Mouse (Mus musculus): ENCODE data around the gene Calhm6. TPM values are rescaled to one million over a fixed set of nuclear protein-coding genes. Genes with fewer than 3 reads are reported as not detected.

Calhm6 gene
- total and polyA plus RNA-seq, 2 experiments from 2014 or later, result 0.41 TPM; not detected in 1

GRCm38 (mm10) chr10:34166971-34167370 is 39.2 kb upstream of the Calhm6 start:
- DNase-seq (ENCODE audit: low spot score), result peak; percentile 38
- ATAC-seq (ENCODE audit: insufficient read depth, low read depth), result peak; percentile 87
- WGBS, result 26% methylated on average over 2 of the region's 2 CpGs
- H3K4me2 ChIP-seq (ENCODE audit: low read depth, low read length), result no peak overlapping the region
- TF ChIP-seq EP300 (IDR thresholded peaks at IDR 0.05; ENCODE audit: low read depth), result no peak
- TF ChIP-seq CTCF (IDR thresholded peaks at IDR 0.05; ENCODE audit: low read depth), result no peak
- H3K4me1 ChIP-seq (ENCODE audit: control insufficient read depth, insufficient read depth), result 0 out of 2 replicates have a peak, but pooled peaks cover 2% of the 10 kb centered on the region
- H3K9me3 ChIP-seq (replicated peaks; ENCODE audit: control insufficient read depth, low read length), result no peaks in the 10 kb centered on the region
- no peaks in the 10 kb centered on the region for H3K27me3 ChIP-seq (ENCODE audit: control insufficient read depth, insufficient read depth, low read length)
- H3K27ac ChIP-seq (ENCODE audit: low read depth), result no peak overlapping the region
- no peak overlapping the region for H3K9ac ChIP-seq (replicated peaks; ENCODE audit: low read depth, low read length)
- peaks cover 6% of the 10 kb centered on the region; the same call in 1 of the 2 replicates for H3K36me3 ChIP-seq (replicated peaks; ENCODE audit: control insufficient read depth, insufficient read depth, low read length)
- H3K4me3 ChIP-seq (ENCODE audit: low read depth, low read length), result no peak overlapping the region

GRCm38 (mm10) chr10:34155796-34156554 is 28.2 kb upstream of the Calhm6 start:
- no peak for ATAC-seq (ENCODE audit: insufficient read depth, low read depth)
- 88% methylated on average over 12 of the region's 12 CpGs for WGBS

GRCm38 (mm10) chr10:34151827-34152226 is 24.0 kb upstream of the Calhm6 start:
- Histone ChIP-seq H3K9ac (replicated peaks; ENCODE audit: low read depth, low read length) (no peak overlapping the region), H3K9me3 (replicated peaks; ENCODE audit: control insufficient read depth, low read length) (no peaks in the 10 kb centered on the region), H3K4me1 (ENCODE audit: control insufficient read depth, insufficient read depth) (no peaks in the 10 kb centered on the region), H3K27me3 (ENCODE audit: control insufficient read depth, insufficient read depth, low read length) (no peaks in the 10 kb centered on the region), H3K36me3 (replicated peaks; ENCODE audit: control insufficient read depth, insufficient read depth, low read length) (peaks cover 13% of the 10 kb centered on the region; the same call in 1 of the 2 replicates), H3K4me2 (ENCODE audit: low read depth, low read length) (no peak overlapping the region), H3K27ac (ENCODE audit: low read depth) (no peak overlapping the region), H3K4me3 (ENCODE audit: low read depth, low read length) (no peak overlapping the region)
- WGBS, result 73% methylated on average over 3 of the region's 3 CpGs
- TF ChIP-seq CTCF (IDR thresholded peaks at IDR 0.05; ENCODE audit: low read depth), result peak; percentile 51
- TF ChIP-seq EP300 (IDR thresholded peaks at IDR 0.05; ENCODE audit: low read depth), result no peak
- DNase-seq (ENCODE audit: low spot score) (peak; percentile 11), ATAC-seq (ENCODE audit: insufficient read depth, low read depth) (no peak)

More at GRCm38 (mm10) chr10:34155796-34156554, 28.2 kb upstream of the Calhm6 start:
- Histone ChIP-seq H3K4me2 (ENCODE audit: low read depth, low read length) (no peak overlapping the region), H3K9ac (replicated peaks; ENCODE audit: low read depth, low read length) (no peak overlapping the region), H3K27me3 (ENCODE audit: control insufficient read depth, insufficient read depth, low read length) (no peaks in the 10 kb centered on the region), H3K4me3 (ENCODE audit: low read depth, low read length) (no peak overlapping the region), H3K4me1 (ENCODE audit: control insufficient read depth, insufficient read depth) (no peaks in the 10 kb centered on the region), H3K27ac (ENCODE audit: low read depth) (no peak overlapping the region), H3K36me3 (replicated peaks; ENCODE audit: control insufficient read depth, insufficient read depth, low read length) (peaks cover 16% of the 10 kb centered on the region), H3K9me3 (replicated peaks; ENCODE audit: control insufficient read depth, low read length) (no peaks in the 10 kb centered on the region)
- TF ChIP-seq EP300 (IDR thresholded peaks at IDR 0.05; ENCODE audit: low read depth), result no peak
- no peak for TF ChIP-seq CTCF (IDR thresholded peaks at IDR 0.05; ENCODE audit: low read depth)
- DNase-seq (ENCODE audit: low spot score), result no peak

- no peaks in the 10 kb centered on the region for H3K27me3 ChIP-seq (ENCODE audit: control insufficient read depth, insufficient read depth, low read length)
- no peak overlapping the region for H3K4me2 ChIP-seq (ENCODE audit: low read depth, low read length)
- H3K9ac ChIP-seq (replicated peaks; ENCODE audit: low read depth, low read length), result no peak overlapping the region
- H3K36me3 ChIP-seq (replicated peaks; ENCODE audit: control insufficient read depth, insufficient read depth, low read length), result peaks cover 13% of the 10 kb centered on the region; the same call in 1 of the 2 replicates
- ATAC-seq (ENCODE audit: insufficient read depth, low read depth) (no peak), DNase-seq (ENCODE audit: low spot score) (no peak)
- H3K4me1 ChIP-seq (ENCODE audit: control insufficient read depth, insufficient read depth), result no peaks in the 10 kb centered on the region
- H3K9me3 ChIP-seq (replicated peaks; ENCODE audit: control insufficient read depth, low read length), result no peaks in the 10 kb centered on the region
- WGBS, result 73% methylated on average over 6 of the region's 6 CpGs
- no peak overlapping the region for H3K27ac ChIP-seq (ENCODE audit: low read depth)
- no peak overlapping the region for H3K4me3 ChIP-seq (ENCODE audit: low read depth, low read length)
- TF ChIP-seq CTCF (IDR thresholded peaks at IDR 0.05; ENCODE audit: low read depth), result no peak
- TF ChIP-seq EP300 (IDR thresholded peaks at IDR 0.05; ENCODE audit: low read depth), result no peak
Observed at GRCm38 (mm10) chr10:34150454-34150853, 22.7 kb upstream of the Calhm6 start.

GRCm38 (mm10) chr10:34149772-34150171 is 22.0 kb upstream of the Calhm6 start:
- H3K4me3 ChIP-seq (ENCODE audit: low read depth, low read length), result no peak overlapping the region
- H3K4me1 ChIP-seq (ENCODE audit: control insufficient read depth, insufficient read depth), result no peaks in the 10 kb centered on the region
- 61% methylated on average over 3 of the region's 3 CpGs for WGBS
- no peak overlapping the region for H3K9ac ChIP-seq (replicated peaks; ENCODE audit: low read depth, low read length)
- H3K4me2 ChIP-seq (ENCODE audit: low read depth, low read length), result no peak overlapping the region
- ATAC-seq (ENCODE audit: insufficient read depth, low read depth) (no peak), DNase-seq (ENCODE audit: low spot score) (no peak)
- no peak for TF ChIP-seq CTCF (IDR thresholded peaks at IDR 0.05; ENCODE audit: low read depth)
- no peak for TF ChIP-seq EP300 (IDR thresholded peaks at IDR 0.05; ENCODE audit: low read depth)
- no peak overlapping the region for H3K27ac ChIP-seq (ENCODE audit: low read depth)
- H3K36me3 ChIP-seq (replicated peaks; ENCODE audit: control insufficient read depth, insufficient read depth, low read length), result peaks cover 13% of the 10 kb centered on the region; the same call in 1 of the 2 replicates
- no peaks in the 10 kb centered on the region for H3K9me3 ChIP-seq (replicated peaks; ENCODE audit: control insufficient read depth, low read length)
- no peaks in the 10 kb centered on the region for H3K27me3 ChIP-seq (ENCODE audit: control insufficient read depth, insufficient read depth, low read length)
